Mouse (Mus musculus) liver, postnatal 0 days (tissue): ENCODE measurements around the gene Dgki. TPM values are rescaled to one million over a fixed set of nuclear protein-coding genes. Genes with fewer than 3 reads are reported as not detected.

Source experiments
- ATAC-seq: fragments of 200-750 bp; cut with Nextera tagmentation; 2 replicates; pipeline ENCODE4 v1.8.0; 2017; ENCODE audit warnings: mild to moderate bottlenecking, moderate library complexity
- DNase-seq: peaks from one replicate; pipeline ENCODE4 v3.0.0-alpha.2; 2016
- H3K27ac ChIP-seq: fragments of 300-500 bp; sonication (generic); 2 replicates; pipeline ENCODE4 v1.5.1; 2014; ENCODE audit warnings: antibody characterized with exemption, moderate library complexity, mild to moderate bottlenecking, low read depth
- H3K27me3 ChIP-seq: fragments of 300-500 bp; sonication (generic); 2 replicates; pipeline ENCODE4 v1.6.1; 2014; ENCODE audit warnings: low read length, control low read depth, mixed read lengths; ENCODE audit not compliant: insufficient read depth
- H3K36me3 ChIP-seq: fragments of 300-500 bp; sonication (generic); replicated peaks from 2 replicates; pipeline ENCODE4 v1.6.1; 2014; ENCODE audit warnings: mild to moderate bottlenecking, control low read depth, low read length, moderate library complexity, mixed read lengths; ENCODE audit not compliant: insufficient read depth
- H3K4me1 ChIP-seq: fragments of 300-500 bp; sonication (generic); 2 replicates; pipeline ENCODE4 v1.6.1; 2014; ENCODE audit warnings: antibody characterized with exemption, mild to moderate bottlenecking, control low read depth; ENCODE audit not compliant: insufficient read depth
- H3K4me2 ChIP-seq: fragments of 300-500 bp; sonication (generic); 2 replicates; pipeline ENCODE4 v1.6.1; 2014; ENCODE audit warnings: low read depth, mild to moderate bottlenecking, low read length, moderate library complexity, mixed read lengths
- H3K4me3 ChIP-seq: fragments of 300-500 bp; sonication (generic); 2 replicates; pipeline ENCODE4 v1.5.1; 2014; ENCODE audit warnings: low read depth, low read length
- H3K9ac ChIP-seq: fragments of 300-500 bp; sonication (generic); replicated peaks from 2 replicates; pipeline ENCODE4 v1.6.1; 2014; ENCODE audit warnings: mild to moderate bottlenecking, moderate library complexity
- H3K9me3 ChIP-seq: fragments of 300-500 bp; sonication (generic); 2 replicates; pipeline ENCODE4 v1.6.1; 2016; ENCODE audit warnings: mild to moderate bottlenecking, control low read depth, low read length, mixed read lengths
- CTCF ChIP-seq: sonication (generic); IDR thresholded peaks from 2 replicates; pipeline ENCODE4 v1.5.1; 2016; ENCODE audit warnings: antibody characterized with exemption, low read depth
- EP300 ChIP-seq: IDR thresholded peaks from 2 replicates; pipeline ENCODE4 v1.6.1; 2016; ENCODE audit warnings: antibody characterized with exemption, low read depth, mild to moderate bottlenecking
- WGBS: fragments of 180-500 bp; shearing (Covaris S2); extraction: QIAGEN DNeasy Blood & Tissue Kit; methylation state at CpG from one replicate; pipeline ENCODE4 v1.1.7; 2014; ENCODE audit not compliant: insufficient replicate concordance; 5-methylcytosine and 5-hydroxymethylcytosine counted together
- polyA plus RNA-seq: library from polyadenylated mRNA; unstranded; fragments of >200 nt; fragmentation: Nextera tagmentation; extraction: Ambion mirVana; gene quantifications from 2 replicates; pipeline ENCODE4 v1.2.1, GENCODE M21; 2015

Dgki gene
- polyA plus RNA-seq, 1 experiment from 2014 or later, result 0.56 TPM

- no peaks in the 10 kb centered on the region for H3K9me3 ChIP-seq
- H3K4me3 ChIP-seq, result no peak overlapping the region
- H3K4me1 ChIP-seq, result no peaks in the 10 kb centered on the region
- ATAC-seq (no peak), DNase-seq (peak; percentile 13)
- no peak for TF ChIP-seq CTCF
- TF ChIP-seq EP300, result no peak
- 70% methylated on average over 5 of the region's 5 CpGs for WGBS
- no peak overlapping the region for H3K9ac ChIP-seq
- H3K27ac ChIP-seq, result no peak overlapping the region
- H3K27me3 ChIP-seq, result no peaks in the 10 kb centered on the region
- peaks cover 29% of the 10 kb centered on the region for H3K36me3 ChIP-seq
- no peak overlapping the region for H3K4me2 ChIP-seq
Measured at GRCm38 (mm10) chr6:37329901-37330864, 30.2 kb upstream of the Dgki start.

- H3K9me3 ChIP-seq, result no peaks in the 10 kb centered on the region
- peaks cover 23% of the 10 kb centered on the region for H3K36me3 ChIP-seq
- H3K27ac ChIP-seq, result no peak overlapping the region
- no peaks in the 10 kb centered on the region for H3K27me3 ChIP-seq
- H3K4me2 ChIP-seq, result no peak overlapping the region
- no peak overlapping the region for H3K9ac ChIP-seq
- no peak for DNase-seq
- no peak overlapping the region for H3K4me3 ChIP-seq
- TF ChIP-seq CTCF (no peak), EP300 (no peak)
- no peaks in the 10 kb centered on the region for H3K4me1 ChIP-seq
- no peak for ATAC-seq
- WGBS, result 71% methylated on average over 3 of the region's 3 CpGs
Measured at GRCm38 (mm10) chr6:37329376-37329775, 29.4 kb upstream of the Dgki start.

- WGBS, result 67% methylated on average over 7 of the region's 7 CpGs
- H3K9ac ChIP-seq, result no peak overlapping the region
Measured at GRCm38 (mm10) chr6:37328671-37329070, 28.7 kb upstream of the Dgki start.

GRCm38 (mm10) chr6:37327519-37327918 lies 27.5 kb upstream of the Dgki start:
- Histone ChIP-seq H3K27me3 (no peaks in the 10 kb centered on the region), H3K9ac (no peak overlapping the region), H3K4me3 (no peak overlapping the region), H3K27ac (no peak overlapping the region), H3K9me3 (no peaks in the 10 kb centered on the region), H3K36me3 (peaks cover 11% of the 10 kb centered on the region), H3K4me1 (no peaks in the 10 kb centered on the region), H3K4me2 (no peak overlapping the region)
- DNase-seq (no peak), ATAC-seq (no peak)
- TF ChIP-seq CTCF (no peak), EP300 (no peak)
- 70% methylated on average over 6 of the region's 6 CpGs for WGBS

More at GRCm38 (mm10) chr6:37328671-37329070, 28.7 kb upstream of the Dgki start:
- Histone ChIP-seq H3K4me2 (no peak overlapping the region), H3K27ac (no peak overlapping the region), H3K27me3 (no peaks in the 10 kb centered on the region), H3K4me3 (no peak overlapping the region), H3K9me3 (no peaks in the 10 kb centered on the region), H3K4me1 (no peaks in the 10 kb centered on the region), H3K36me3 (peaks cover 16% of the 10 kb centered on the region)
- DNase-seq (no peak), ATAC-seq (no peak)
- TF ChIP-seq CTCF (no peak), EP300 (no peak)

- Histone ChIP-seq H3K4me2 (no peak overlapping the region), H3K36me3 (peaks cover 5% of the 10 kb centered on the region; the same call in 1 of the 2 replicates), H3K4me3 (no peak overlapping the region), H3K4me1 (no peaks in the 10 kb centered on the region), H3K27ac (no peak overlapping the region), H3K27me3 (no peaks in the 10 kb centered on the region), H3K9me3 (no peaks in the 10 kb centered on the region), H3K9ac (no peak overlapping the region)
- WGBS, result 60% methylated on average over 8 of the region's 8 CpGs
- ATAC-seq (no peak), DNase-seq (no peak)
- TF ChIP-seq EP300 (no peak), CTCF (no peak)
Measured at GRCm38 (mm10) chr6:37326603-37326955, 26.6 kb upstream of the Dgki start.

- no peak overlapping the region for H3K4me2 ChIP-seq
- H3K9ac ChIP-seq, result no peak overlapping the region
- H3K9me3 ChIP-seq, result no peaks in the 10 kb centered on the region
- no peaks in the 10 kb centered on the region for H3K27me3 ChIP-seq
- peaks cover under 1% of the 10 kb centered on the region; the same call in 1 of the 2 replicates for H3K36me3 ChIP-seq
- 82% methylated on average over 9 of the region's 9 CpGs for WGBS
- H3K4me1 ChIP-seq, result no peaks in the 10 kb centered on the region
- TF ChIP-seq EP300 (no peak), CTCF (no peak)
- DNase-seq, result no peak
- no peak overlapping the region for H3K27ac ChIP-seq
- no peak overlapping the region for H3K4me3 ChIP-seq
- ATAC-seq, result no peak
Measured at GRCm38 (mm10) chr6:37325906-37326602, 26.1 kb upstream of the Dgki start.
